Mouse (Mus musculus) embryonic fibroblast, embryonic 13.5 days (primary cell): ENCODE results near the gene Axdnd1.

Experiments
- CTCF ChIP-seq: IDR thresholded peaks from 2 replicates; pipeline ENCODE4 v1.5.1; 2011; ENCODE audit warnings: mild to moderate bottlenecking, control low read depth, low read length, moderate library complexity, borderline replicate concordance; ENCODE audit not compliant: insufficient read depth
- POLR2A ChIP-seq: IDR thresholded peaks from 2 replicates; pipeline ENCODE4 v1.6.1; 2011; ENCODE audit warnings: low read depth, mild to moderate bottlenecking, control low read depth, low read length, moderate library complexity

DNA sequence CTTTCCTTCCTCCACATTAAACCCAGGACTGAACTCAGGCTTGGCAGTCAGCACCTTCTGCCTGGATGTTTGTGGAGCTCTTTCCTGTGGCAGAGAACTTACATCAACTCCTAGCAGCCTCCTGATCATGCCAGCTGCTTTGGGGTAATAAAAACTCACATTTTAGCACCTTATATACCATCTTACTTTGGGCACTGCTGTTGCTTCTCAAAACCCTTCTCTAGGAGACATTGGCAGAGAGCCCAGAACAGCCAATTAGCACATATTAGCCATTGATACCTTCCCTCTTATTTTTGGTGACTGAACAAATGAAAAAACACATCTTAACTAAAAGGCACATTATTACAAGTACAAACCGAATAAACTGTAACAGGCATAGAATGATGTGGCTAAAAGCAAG, 24.1 kb upstream of the Axdnd1 start:
- TF ChIP-seq CTCF (no peak), POLR2A (no peak)
